Mouse (Mus musculus) midbrain, embryonic 10.5 days (tissue): ENCODE data around the gene Trak2. TPM values are rescaled to one million over a fixed set of nuclear protein-coding genes. Genes with fewer than 3 reads are reported as not detected.
"Not testable (repeated sequence)": the region's sequence is repeated elsewhere in the genome, so short reads cannot be mapped to it uniquely, and the experiment has no call there.

Experiments used
- DNase-seq: peaks from one replicate; pipeline ENCODE4 v3.0.0-alpha.2; 2017; ENCODE audit warnings: low spot score
- H3K27ac ChIP-seq: fragments of 300-500 bp; sonication (generic); replicated peaks from 2 replicates; pipeline ENCODE4 v1.5.1; 2016; ENCODE audit warnings: mild to moderate bottlenecking
- H3K27me3 ChIP-seq: fragments of 300-500 bp; sonication (generic); 2 replicates; pipeline ENCODE4 v1.6.1; 2016; ENCODE audit warnings: low read depth, mild to moderate bottlenecking; ENCODE audit not compliant: poor library complexity, severe bottlenecking
- H3K36me3 ChIP-seq: fragments of 300-500 bp; sonication (generic); 2 replicates; pipeline ENCODE4 v1.6.1; 2016; ENCODE audit warnings: mild to moderate bottlenecking, moderate library complexity
- H3K4me1 ChIP-seq: fragments of 300-500 bp; sonication (generic); 2 replicates; pipeline ENCODE4 v1.6.1; 2016
- H3K4me3 ChIP-seq: fragments of 300-500 bp; sonication (generic); 2 replicates; pipeline ENCODE4 v1.5.1; 2016; ENCODE audit warnings: mild to moderate bottlenecking, moderate library complexity
- H3K9me3 ChIP-seq: fragments of 300-500 bp; sonication (generic); replicated peaks from 2 replicates; pipeline ENCODE4 v1.6.1; 2016; ENCODE audit warnings: mild to moderate bottlenecking
- WGBS: fragments of 180-500 bp; shearing (Covaris S2); methylation state at CpG from one replicate; pipeline ENCODE4 v1.1.7; 2016; 5-methylcytosine and 5-hydroxymethylcytosine counted together
- polyA plus RNA-seq: library from polyadenylated mRNA; unstranded; fragments of >200 nt; fragmentation: Nextera tagmentation; extraction: Ambion mirVana; gene quantifications from 2 replicates; pipeline ENCODE4 v1.2.1, GENCODE M21; 2016

The Trak2 gene
- polyA plus RNA-seq, 1 experiment from 2014 or later, result 8.9 TPM

DNA sequence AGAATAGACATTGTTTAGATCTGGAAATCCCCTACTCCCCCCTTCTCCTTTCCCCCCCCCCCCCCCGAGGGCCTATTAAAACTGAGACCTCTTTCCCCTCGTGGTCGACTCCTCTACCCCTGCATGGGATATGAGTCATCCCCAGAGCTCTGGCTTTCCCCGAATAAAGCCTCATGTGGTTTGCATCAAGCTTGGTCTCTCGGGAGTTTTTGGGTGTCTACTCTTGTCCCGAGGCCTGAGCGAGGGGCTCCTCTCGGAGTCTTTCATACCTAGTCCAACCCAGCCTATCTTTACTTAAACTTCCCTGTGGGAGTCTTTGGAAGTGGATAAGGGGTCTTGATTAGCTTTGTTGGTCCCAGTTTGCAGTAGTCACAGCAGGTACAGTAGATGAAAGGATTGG is 80.8 kb downstream of the Trak2 start:
- H3K36me3 ChIP-seq, H3K9me3 ChIP-seq, H3K4me3 ChIP-seq, H3K4me1 ChIP-seq, H3K27me3 ChIP-seq, H3K27ac ChIP-seq: not testable (repeated sequence)
- 88% methylated on average over 7 of the region's 8 CpGs for WGBS
- peak; percentile 2 for DNase-seq

DNA sequence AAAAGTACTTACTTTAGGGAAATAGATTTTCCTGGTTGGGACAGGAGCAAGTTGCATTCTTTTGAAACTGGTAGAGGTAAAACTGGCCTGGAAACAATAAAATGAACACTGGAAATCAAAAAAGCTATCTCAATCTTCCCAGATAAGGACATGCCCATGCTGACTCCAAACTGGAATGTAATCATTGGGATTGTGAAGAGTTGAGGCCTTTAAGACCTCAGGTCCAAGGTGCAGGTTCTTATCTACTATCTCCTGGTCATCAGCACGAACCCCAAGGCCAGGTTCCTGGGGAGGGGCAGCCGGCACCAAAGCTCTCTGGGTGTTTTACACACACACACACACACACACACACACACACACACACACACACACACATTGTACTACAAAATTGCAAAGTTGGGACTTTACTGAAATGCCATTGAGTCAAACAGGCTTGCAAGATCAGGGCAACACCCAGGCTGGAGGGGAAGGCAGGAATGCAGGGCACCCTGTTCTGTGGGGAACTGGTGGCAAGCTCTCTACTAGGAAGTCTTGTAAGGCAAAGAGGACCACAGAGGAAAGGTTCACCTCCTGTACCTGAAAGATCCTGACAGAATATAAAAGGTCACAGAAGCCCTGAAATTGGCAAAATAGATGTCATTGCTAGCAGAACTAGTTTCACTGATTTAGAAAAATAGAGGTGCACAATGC is 81.6 kb downstream of the Trak2 start:
- DNase-seq, result peak; percentile 6
- H3K27ac ChIP-seq, H3K4me3 ChIP-seq, H3K4me1 ChIP-seq, H3K36me3 ChIP-seq, H3K9me3 ChIP-seq, H3K27me3 ChIP-seq: not testable (repeated sequence)
- 75% methylated on average over 2 of the region's 2 CpGs for WGBS

DNA sequence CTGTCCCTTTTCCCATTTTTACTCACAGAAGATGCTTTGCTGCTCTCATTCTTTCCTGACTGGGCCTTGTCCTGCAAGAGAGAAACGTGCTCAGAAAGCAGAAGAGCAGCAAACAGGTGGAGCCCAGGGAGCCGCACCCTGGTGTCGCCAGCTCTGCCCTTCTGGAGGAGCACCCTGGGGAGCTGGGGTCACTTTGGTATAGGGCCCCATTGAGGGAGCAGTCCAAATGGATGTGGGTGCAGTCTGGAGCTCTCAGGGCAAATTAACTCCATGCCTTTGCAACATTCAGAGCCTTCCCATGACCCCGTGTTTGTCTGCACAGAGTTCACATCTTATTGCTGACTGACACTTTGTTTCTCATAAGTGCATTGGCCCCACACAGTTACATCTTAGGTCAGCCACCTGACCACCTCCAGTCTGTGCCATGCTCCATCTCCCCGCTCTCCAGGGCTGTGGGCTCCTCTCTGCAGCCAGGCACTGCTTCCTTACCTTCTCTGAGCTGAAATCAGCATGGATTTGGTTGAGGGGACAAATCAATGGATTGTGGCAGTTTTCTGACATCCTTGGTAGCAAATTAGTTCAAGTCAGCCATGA is 82.4 kb downstream of the Trak2 start:
- DNase-seq, H3K27ac ChIP-seq, H3K4me3 ChIP-seq, H3K27me3 ChIP-seq, H3K36me3 ChIP-seq, H3K4me1 ChIP-seq, H3K9me3 ChIP-seq: not testable (repeated sequence)
- WGBS, result 70% methylated on average over 4 of the region's 5 CpGs

DNA sequence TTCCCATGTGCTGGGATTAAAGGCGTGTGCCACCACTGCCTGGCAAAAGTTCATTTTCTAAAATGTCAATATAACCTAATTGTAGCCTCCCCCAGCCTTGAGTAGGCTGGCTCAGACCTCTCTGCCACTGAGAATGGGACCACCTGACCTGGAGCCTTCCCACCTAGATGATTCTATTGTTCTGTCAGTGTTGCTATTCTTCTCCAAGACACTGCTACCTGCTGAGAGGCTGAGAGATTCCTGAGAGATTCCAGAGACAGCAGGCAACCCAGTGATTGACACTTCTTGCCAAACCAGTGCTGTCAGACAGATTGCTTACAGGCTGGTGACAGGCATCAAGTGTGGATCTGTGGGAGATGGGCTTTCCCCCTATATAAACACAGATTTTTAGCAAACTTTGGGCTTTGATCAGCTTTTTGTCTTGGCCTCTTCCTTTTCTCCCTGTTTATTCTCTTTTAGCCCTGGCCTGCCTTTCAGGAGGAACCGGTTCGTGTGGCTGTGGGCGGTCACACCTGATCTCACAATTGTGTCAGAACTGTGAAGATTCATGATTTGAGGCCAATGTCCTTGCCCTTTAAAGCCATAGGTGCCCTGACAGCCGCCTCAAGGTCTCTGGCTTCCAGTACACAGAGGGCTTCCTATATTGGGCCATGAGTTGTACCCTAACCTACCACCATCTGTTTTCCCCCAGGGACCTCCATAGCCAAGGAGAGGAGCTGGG is 83.2 kb downstream of the Trak2 start:
- no peak overlapping the region for H3K27ac ChIP-seq
- no peak for DNase-seq
- H3K36me3 ChIP-seq, result no peaks in the 10 kb centered on the region
- WGBS, result 81% methylated on average over 5 of the region's 5 CpGs
- no peaks in the 10 kb centered on the region for H3K27me3 ChIP-seq
- no peaks in the 10 kb centered on the region for H3K4me1 ChIP-seq
- no peaks in the 10 kb centered on the region for H3K9me3 ChIP-seq
- H3K4me3 ChIP-seq, result no peak overlapping the region

DNA sequence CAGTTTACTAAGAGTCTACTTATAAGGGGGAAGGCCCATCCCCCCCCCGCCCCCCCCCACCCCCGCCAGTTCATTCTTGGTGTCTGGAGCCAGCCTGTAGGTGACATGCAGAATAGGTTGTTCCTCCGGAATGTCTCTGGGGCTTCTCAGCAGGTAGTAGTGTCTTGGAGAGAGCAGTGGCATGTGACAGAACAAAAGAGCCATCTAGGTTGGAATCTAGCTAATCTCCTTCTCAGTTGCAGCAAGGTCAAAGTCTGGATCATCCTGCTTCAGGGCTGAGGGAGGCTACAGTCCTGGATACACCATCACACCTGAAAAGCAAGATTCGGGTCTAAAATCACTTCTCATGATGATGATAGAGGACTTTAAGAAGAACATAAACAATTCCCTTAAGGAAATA is 87.6 kb downstream of the Trak2 start:
- no peaks in the 10 kb centered on the region for H3K27me3 ChIP-seq
- H3K36me3 ChIP-seq, result no peaks in the 10 kb centered on the region
- H3K9me3 ChIP-seq, result no peaks in the 10 kb centered on the region
- no peak overlapping the region for H3K27ac ChIP-seq
- 72% methylated on average over 4 of the region's 4 CpGs for WGBS
- no peak overlapping the region for H3K4me3 ChIP-seq
- no peak for DNase-seq
- no peaks in the 10 kb centered on the region for H3K4me1 ChIP-seq

DNA sequence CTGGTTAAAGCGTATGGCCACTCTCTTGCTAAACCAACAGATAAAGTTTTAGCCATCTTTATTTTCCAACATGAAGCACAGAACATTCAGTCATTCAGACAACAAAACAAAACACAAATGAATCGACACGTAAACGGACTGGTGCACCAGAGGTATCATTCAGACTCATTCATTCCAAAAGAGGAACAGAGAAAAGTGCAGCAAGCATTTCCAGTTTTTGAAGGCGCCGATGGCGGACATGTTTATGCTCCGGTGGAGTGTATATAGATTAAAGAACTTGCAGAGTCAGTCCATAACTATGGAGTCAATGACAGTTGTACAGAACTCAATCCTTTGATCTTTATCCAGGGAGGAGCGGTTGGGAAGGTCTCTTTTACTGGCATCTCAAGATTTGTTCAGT is 90.0 kb downstream of the Trak2 start:
- H3K4me1 ChIP-seq, result not testable (repeated sequence)

DNA sequence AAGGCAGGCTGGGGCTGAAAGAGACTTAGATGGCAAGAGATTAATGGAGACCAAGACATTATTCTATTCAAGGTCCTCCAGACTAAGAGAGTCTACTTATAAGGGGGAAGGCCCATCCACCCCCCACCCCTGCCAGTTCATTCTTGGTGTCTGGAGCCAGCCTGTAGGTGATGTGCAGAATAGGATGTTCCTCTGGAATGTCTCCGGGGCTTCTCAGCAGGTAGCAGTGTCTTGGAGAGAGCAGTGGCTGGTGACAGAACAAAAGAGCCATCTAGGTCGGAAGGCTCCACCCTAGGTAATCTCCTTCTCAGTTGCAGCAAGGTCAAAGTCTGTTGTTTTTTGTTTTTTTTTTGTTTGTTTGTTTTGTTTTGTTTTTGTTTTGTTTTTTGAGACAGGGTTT is 93.9 kb downstream of the Trak2 start:
- not testable (repeated sequence) for H3K27me3 ChIP-seq

More for the DNA sequence above, 90.0 kb downstream of the Trak2 start:
- not testable (repeated sequence) for DNase-seq, H3K9me3 ChIP-seq, H3K27ac ChIP-seq, H3K4me3 ChIP-seq, H3K36me3 ChIP-seq, H3K27me3 ChIP-seq
- 83% methylated on average over 9 of the region's 9 CpGs for WGBS

DNA sequence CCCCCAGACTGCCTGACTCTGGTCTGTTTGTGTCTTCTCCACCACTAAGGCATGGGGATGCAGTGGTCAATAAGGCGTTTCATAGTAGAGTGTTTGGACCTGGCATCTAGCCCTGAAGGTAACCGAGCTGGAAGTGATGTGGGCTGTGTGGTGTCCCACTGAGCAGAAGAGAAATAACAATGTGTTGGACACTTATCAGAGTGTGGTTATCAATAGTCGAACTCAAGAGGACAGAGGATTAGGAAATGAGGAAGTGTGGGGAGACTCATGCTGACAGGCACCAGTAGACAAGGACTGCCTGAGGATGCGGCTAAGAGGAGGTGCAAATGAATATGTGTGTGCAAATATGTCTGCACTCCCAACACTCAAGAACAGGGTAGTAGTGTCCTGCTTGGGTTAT is 96.7 kb downstream of the Trak2 start:
- H3K4me3 ChIP-seq, DNase-seq, H3K9me3 ChIP-seq, H3K36me3 ChIP-seq, H3K27me3 ChIP-seq, H3K4me1 ChIP-seq, H3K27ac ChIP-seq: not testable (repeated sequence)
- WGBS, result 92% methylated on average over 4 of the region's 4 CpGs

More for the DNA sequence above, 93.9 kb downstream of the Trak2 start:
- not testable (repeated sequence) for H3K27ac ChIP-seq, H3K9me3 ChIP-seq, H3K36me3 ChIP-seq, H3K4me3 ChIP-seq, DNase-seq, H3K4me1 ChIP-seq
- 85% methylated on average over 2 of the region's 2 CpGs for WGBS

DNA sequence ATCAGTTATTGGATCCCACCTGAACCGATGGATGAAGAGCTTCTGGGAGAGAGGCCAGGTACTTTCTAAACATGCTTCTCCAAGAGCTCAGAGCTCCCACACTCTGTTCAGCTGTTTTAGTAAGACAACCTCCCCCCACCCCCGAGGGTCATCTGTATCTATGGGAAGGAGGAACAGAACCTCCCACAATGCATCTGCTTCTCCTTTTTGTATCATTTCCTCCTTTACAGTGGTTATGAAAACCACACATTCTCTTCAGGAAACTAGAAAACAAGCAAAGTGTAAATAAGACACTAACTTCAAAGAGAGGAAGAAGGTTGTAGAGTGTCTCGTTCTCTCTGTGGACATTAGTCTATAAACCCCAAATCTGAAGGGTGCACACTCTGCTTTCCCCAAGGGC is 112.6 kb downstream of the Trak2 start:
- H3K9me3 ChIP-seq, H3K36me3 ChIP-seq, H3K27ac ChIP-seq, H3K4me1 ChIP-seq, DNase-seq, H3K27me3 ChIP-seq, H3K4me3 ChIP-seq: not testable (repeated sequence)
- WGBS, result 90% methylated on average over 3 of the region's 3 CpGs

DNA sequence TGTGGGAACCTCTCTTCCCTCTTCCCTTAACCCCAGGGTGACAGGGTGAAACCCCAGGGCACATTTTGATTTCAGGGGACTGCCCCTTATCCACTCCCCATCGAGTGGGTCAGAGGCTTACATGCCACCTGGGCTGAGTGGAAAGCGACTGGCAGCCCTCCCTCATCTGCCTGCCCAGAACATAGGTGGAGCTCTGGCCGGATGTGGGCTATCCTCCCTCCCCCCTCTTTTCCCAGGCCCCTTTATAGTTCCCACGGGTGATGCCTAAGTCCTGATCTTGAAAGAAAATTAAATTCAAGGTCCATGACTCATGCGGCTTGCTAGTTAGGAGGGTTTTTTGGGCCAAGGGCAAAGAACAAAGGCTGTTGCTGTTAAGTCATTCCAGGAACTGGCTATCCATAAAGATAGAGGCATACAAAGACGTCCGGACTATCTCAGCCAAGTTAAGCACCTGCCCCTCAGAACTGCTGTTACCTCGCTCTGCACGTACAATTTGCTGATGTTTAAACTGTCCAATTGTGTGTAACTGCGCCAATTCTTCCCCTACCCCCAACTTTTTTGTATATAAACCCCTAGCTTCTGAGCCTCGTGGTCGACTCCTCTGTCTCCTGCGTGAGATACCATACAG is 113.4 kb downstream of the Trak2 start:
- not testable (repeated sequence) for H3K4me3 ChIP-seq, H3K9me3 ChIP-seq, H3K4me1 ChIP-seq, H3K27me3 ChIP-seq, H3K36me3 ChIP-seq, H3K27ac ChIP-seq, DNase-seq
- 88% methylated on average over 13 of the region's 13 CpGs for WGBS

DNA sequence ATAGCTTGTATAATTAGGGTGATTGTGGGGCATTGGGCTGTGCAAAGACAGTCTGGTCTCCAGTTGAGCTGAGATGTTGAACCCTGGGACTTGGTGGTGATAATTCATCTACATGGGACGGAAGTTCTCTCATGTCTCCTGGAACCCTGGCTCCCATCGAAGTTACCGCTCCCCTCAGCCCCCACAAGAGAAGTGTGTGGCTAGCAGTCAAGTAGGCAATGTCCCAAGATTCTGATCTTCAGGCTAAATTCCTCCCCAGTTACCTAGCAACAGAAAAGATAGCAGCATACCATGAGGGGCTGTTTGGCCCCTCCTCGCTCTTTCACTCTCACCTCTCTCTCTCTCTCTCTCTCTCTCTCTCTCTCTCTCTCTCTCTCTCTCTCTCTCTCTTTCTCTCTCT is 114.1 kb downstream of the Trak2 start:
- WGBS, result 84% methylated on average over 4 of the region's 4 CpGs
- H3K27me3 ChIP-seq, DNase-seq, H3K9me3 ChIP-seq, H3K4me3 ChIP-seq, H3K27ac ChIP-seq, H3K36me3 ChIP-seq, H3K4me1 ChIP-seq: not testable (repeated sequence)

DNA sequence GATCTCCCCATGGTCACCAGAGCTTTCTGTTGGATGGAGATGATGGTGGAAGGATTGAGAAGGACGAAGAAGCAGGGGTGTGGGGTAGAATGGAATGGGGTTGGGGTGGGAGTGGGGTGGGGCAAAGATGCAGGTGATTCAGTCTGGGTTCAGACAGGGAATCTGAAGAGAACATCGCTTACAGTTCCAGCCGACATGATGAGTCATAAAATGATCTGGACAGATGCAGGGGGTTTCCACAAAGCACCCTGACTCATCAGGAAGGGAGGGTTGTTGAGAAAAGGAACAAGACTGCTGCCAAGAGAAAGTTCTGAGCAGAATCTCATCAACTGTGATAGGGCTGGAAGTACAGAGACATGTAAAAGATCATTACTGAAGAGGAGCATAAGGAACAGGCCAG is 116.4 kb downstream of the Trak2 start:
- DNase-seq, H3K27ac ChIP-seq, H3K27me3 ChIP-seq, H3K4me3 ChIP-seq, H3K4me1 ChIP-seq, H3K36me3 ChIP-seq, H3K9me3 ChIP-seq: not testable (repeated sequence)
- 83% methylated on average over 3 of the region's 3 CpGs for WGBS
